Mouse (Mus musculus) midbrain, embryonic 15.5 days (tissue): ENCODE data around the gene Cfap43. TPM values are rescaled to one million over a fixed set of nuclear protein-coding genes. Genes with fewer than 3 reads are reported as not detected.

ENCODE experiments used
- ATAC-seq: fragments of 200-750 bp; cut with Nextera tagmentation; replicated peaks from 2 replicates; pipeline ENCODE4 v1.8.0; 2017; ENCODE audit warnings: moderate TSS enrichment
- H3K27ac ChIP-seq: fragments of 300-500 bp; sonication (generic); 2 replicates; pipeline ENCODE4 v1.5.1; 2015; ENCODE audit warnings: mild to moderate bottlenecking, inconsistent platforms
- H3K27me3 ChIP-seq: fragments of 300-500 bp; sonication (generic); replicated peaks from 2 replicates; pipeline ENCODE4 v1.6.1; 2015; ENCODE audit warnings: inconsistent platforms
- H3K36me3 ChIP-seq: fragments of 300-500 bp; sonication (generic); replicated peaks from 2 replicates; pipeline ENCODE4 v1.6.1; 2015; ENCODE audit warnings: inconsistent platforms
- H3K4me1 ChIP-seq: fragments of 300-500 bp; sonication (generic); 2 replicates; pipeline ENCODE4 v1.6.1; 2015; ENCODE audit warnings: inconsistent platforms
- H3K4me2 ChIP-seq: fragments of 300-500 bp; sonication (generic); 2 replicates; pipeline ENCODE4 v1.6.1; 2015; ENCODE audit warnings: inconsistent platforms, mild to moderate bottlenecking, moderate library complexity
- H3K4me3 ChIP-seq: fragments of 300-500 bp; sonication (generic); 2 replicates; pipeline ENCODE4 v1.5.1; 2015; ENCODE audit warnings: mild to moderate bottlenecking, inconsistent platforms
- H3K9ac ChIP-seq: fragments of 300-500 bp; sonication (generic); 2 replicates; pipeline ENCODE4 v1.6.1; 2015; ENCODE audit warnings: mild to moderate bottlenecking, inconsistent platforms
- H3K9me3 ChIP-seq: fragments of 300-500 bp; sonication (generic); 2 replicates; pipeline ENCODE4 v1.6.1; 2016; ENCODE audit warnings: inconsistent platforms
- WGBS: fragments of 180-500 bp; shearing (Covaris S2); methylation state at CpG from one replicate; pipeline ENCODE4 v1.1.7; 2015; ENCODE audit warnings: mixed read lengths; 5-methylcytosine and 5-hydroxymethylcytosine counted together
- polyA plus RNA-seq: library from polyadenylated mRNA; unstranded; fragments of >200 nt; fragmentation: Nextera tagmentation; extraction: Ambion mirVana; gene quantifications from 2 replicates; pipeline ENCODE4 v1.2.1, GENCODE M21; 2015

The Cfap43 gene
- polyA plus RNA-seq, 1 experiment from 2014 or later: 1.5 TPM

GRCm38 (mm10) chr19:47876252-47876651 lies 42.8 kb downstream of the Cfap43 start:
- no peak overlapping the region for H3K4me2 ChIP-seq
- 82% methylated on average over 15 of the region's 15 CpGs for WGBS
- no peak for ATAC-seq
- no peak overlapping the region for H3K27ac ChIP-seq
- H3K4me3 ChIP-seq: no peak overlapping the region
- H3K27me3 ChIP-seq: no peaks in the 10 kb centered on the region
- H3K9me3 ChIP-seq: no peaks in the 10 kb centered on the region
- no peaks in the 10 kb centered on the region; the same call in 1 of the 2 replicates for H3K4me1 ChIP-seq
- no peak overlapping the region for H3K9ac ChIP-seq
- no peaks in the 10 kb centered on the region for H3K36me3 ChIP-seq

GRCm38 (mm10) chr19:47871515-47871914 lies 47.6 kb downstream of the Cfap43 start:
- no peak for ATAC-seq
- no peak overlapping the region for H3K9ac ChIP-seq
- H3K4me2 ChIP-seq: no peak overlapping the region

GRCm38 (mm10) chr19:47870102-47870666 lies 48.9 kb downstream of the Cfap43 start:
- no peaks in the 10 kb centered on the region for H3K36me3 ChIP-seq
- H3K4me1 ChIP-seq: peaks cover 4% of the 10 kb centered on the region
- WGBS: 80% methylated on average over 7 of the region's 7 CpGs
- no peak overlapping the region for H3K27ac ChIP-seq
- no peaks in the 10 kb centered on the region for H3K9me3 ChIP-seq
- no peaks in the 10 kb centered on the region; the same call in 1 of the 2 replicates for H3K27me3 ChIP-seq
- no peak overlapping the region for H3K4me2 ChIP-seq
- no peak overlapping the region for H3K4me3 ChIP-seq
- H3K9ac ChIP-seq: no peak overlapping the region
- ATAC-seq: no peak

More at GRCm38 (mm10) chr19:47871515-47871914, 47.6 kb downstream of the Cfap43 start:
- WGBS: 15% methylated on average over 10 of the region's 10 CpGs
- H3K27me3 ChIP-seq: no peaks in the 10 kb centered on the region; the same call in 1 of the 2 replicates
- H3K9me3 ChIP-seq: no peaks in the 10 kb centered on the region
- no peaks in the 10 kb centered on the region for H3K4me1 ChIP-seq
- H3K4me3 ChIP-seq: no peak overlapping the region
- H3K36me3 ChIP-seq: no peaks in the 10 kb centered on the region
- H3K27ac ChIP-seq: no peak overlapping the region

GRCm38 (mm10) chr19:47869516-47869915 lies 49.6 kb downstream of the Cfap43 start:
- H3K9me3 ChIP-seq: no peaks in the 10 kb centered on the region
- H3K27me3 ChIP-seq: no peaks in the 10 kb centered on the region; the same call in 1 of the 2 replicates
- no peak overlapping the region for H3K27ac ChIP-seq
- 82% methylated on average over 3 of the region's 3 CpGs for WGBS
- peaks cover 9% of the 10 kb centered on the region for H3K4me1 ChIP-seq
- no peak overlapping the region for H3K9ac ChIP-seq
- H3K36me3 ChIP-seq: no peaks in the 10 kb centered on the region
- H3K4me2 ChIP-seq: no peak overlapping the region
- H3K4me3 ChIP-seq: no peak overlapping the region
- ATAC-seq: no peak

GRCm38 (mm10) chr19:47868951-47869350 lies 50.1 kb downstream of the Cfap43 start:
- Histone ChIP-seq H3K4me2 (no peak overlapping the region), H3K9me3 (no peaks in the 10 kb centered on the region), H3K27ac (no peak overlapping the region), H3K27me3 (no peaks in the 10 kb centered on the region; the same call in 1 of the 2 replicates), H3K4me3 (no peak overlapping the region), H3K36me3 (0 out of 2 replicates have a peak, but pooled peaks cover 3% of the 10 kb centered on the region), H3K9ac (no peak overlapping the region), H3K4me1 (peaks cover 12% of the 10 kb centered on the region)
- no peak for ATAC-seq
- WGBS: 73% methylated on average over 4 of the region's 4 CpGs

- Histone ChIP-seq H3K4me2 (no peak overlapping the region), H3K27ac (no peak overlapping the region), H3K4me1 (peaks cover 12% of the 10 kb centered on the region), H3K9me3 (no peaks in the 10 kb centered on the region), H3K9ac (no peak overlapping the region), H3K27me3 (no peaks in the 10 kb centered on the region; the same call in 1 of the 2 replicates), H3K4me3 (no peak overlapping the region), H3K36me3 (peaks cover 3% of the 10 kb centered on the region; the same call in 1 of the 2 replicates)
- 72% methylated on average over 4 of the region's 4 CpGs for WGBS
- ATAC-seq: no peak
Measured at GRCm38 (mm10) chr19:47867628-47868175, 51.4 kb downstream of the Cfap43 start.

- Histone ChIP-seq H3K4me2 (peak within 1 kb of the TSS; percentile 80), H3K9ac (peak within 1 kb of the TSS; percentile 95), H3K4me3 (peak within 1 kb of the TSS; percentile 78), H3K36me3 (peaks cover 3% of the 10 kb centered on the region; the same call in 1 of the 2 replicates), H3K27ac (peak within 1 kb of the TSS; percentile 92), H3K4me1 (peaks cover 12% of the 10 kb centered on the region), H3K9me3 (no peaks in the 10 kb centered on the region), H3K27me3 (no peaks in the 10 kb centered on the region; the same call in 1 of the 2 replicates)
- ATAC-seq: peak; percentile 100
- WGBS: under 1% methylated on average over 49 of the region's 49 CpGs
Measured at GRCm38 (mm10) chr19:47865353-47865947, 53.6 kb downstream of the Cfap43 start, which contains the start of gene Gsto2. TSS of gene Gsto2 (plus strand) at chr19:47865534.

GRCm38 (mm10) chr19:47864721-47865120 lies 54.4 kb downstream of the Cfap43 start:
- Histone ChIP-seq H3K36me3 (peaks cover 8% of the 10 kb centered on the region; the same call in 1 of the 2 replicates), H3K9ac (peak overlapping the region; percentile 95; the same call in 1 of the 2 replicates), H3K4me1 (peaks cover 12% of the 10 kb centered on the region), H3K27ac (0 out of 2 replicates have a peak overlapping the region, but pooled peaks have one; percentile 92), H3K27me3 (no peaks in the 10 kb centered on the region; the same call in 1 of the 2 replicates), H3K4me2 (peak overlapping the region; percentile 80), H3K4me3 (peak overlapping the region; percentile 78), H3K9me3 (no peaks in the 10 kb centered on the region)
- 85% methylated on average over 7 of the region's 7 CpGs for WGBS
- no peak; the same call in 1 of the 2 replicates for ATAC-seq

GRCm38 (mm10) chr19:47864051-47864450 lies 55.0 kb downstream of the Cfap43 start:
- Histone ChIP-seq H3K27me3 (no peaks in the 10 kb centered on the region), H3K27ac (no peak overlapping the region), H3K36me3 (peaks cover 8% of the 10 kb centered on the region; the same call in 1 of the 2 replicates), H3K4me2 (no peak overlapping the region), H3K4me3 (no peak overlapping the region), H3K4me1 (peaks cover 12% of the 10 kb centered on the region), H3K9me3 (no peaks in the 10 kb centered on the region), H3K9ac (no peak overlapping the region)
- ATAC-seq: no peak
- 95% methylated on average over 9 of the region's 9 CpGs for WGBS

GRCm38 (mm10) chr19:47862581-47862980 lies 56.5 kb downstream of the Cfap43 start:
- Histone ChIP-seq H3K36me3 (peaks cover 8% of the 10 kb centered on the region; the same call in 1 of the 2 replicates), H3K4me1 (peaks cover 12% of the 10 kb centered on the region), H3K9ac (no peak overlapping the region), H3K27me3 (no peaks in the 10 kb centered on the region), H3K9me3 (no peaks in the 10 kb centered on the region), H3K27ac (no peak overlapping the region), H3K4me2 (no peak overlapping the region), H3K4me3 (no peak overlapping the region)
- ATAC-seq: no peak
- whole genome bisulfite sequencing: 94% methylated on average over 3 of the region's 3 CpGs

- no peaks in the 10 kb centered on the region for H3K27me3 ChIP-seq
- H3K4me3 ChIP-seq: no peak overlapping the region
- H3K9me3 ChIP-seq: no peaks in the 10 kb centered on the region
- no peak for ATAC-seq
- no peak overlapping the region for H3K27ac ChIP-seq
- WGBS: 93% methylated on average over 8 of the region's 8 CpGs
- peaks cover 16% of the 10 kb centered on the region for H3K4me1 ChIP-seq
- H3K4me2 ChIP-seq: no peak overlapping the region
- H3K9ac ChIP-seq: no peak overlapping the region
- H3K36me3 ChIP-seq: peaks cover 6% of the 10 kb centered on the region; the same call in 1 of the 2 replicates
Measured at GRCm38 (mm10) chr19:47859180-47859579, 59.9 kb downstream of the Cfap43 start.
